Mouse (Mus musculus) adrenal gland, adult 8-10 months (tissue): Measurements from ENCODE around the gene Alppl2. TPM values are rescaled to one million over a fixed set of nuclear protein-coding genes. Genes with fewer than 3 reads are reported as not detected.

Experiments used
- DNase-seq: peaks from one replicate; pipeline ENCODE4 v3.0.0; 2022
- total RNA-seq, 4 experiments: library from RNA; stranded (reverse); gene quantifications; 2 replicates each; pipeline ENCODE4 v1.2.4; 2022

Alppl2 gene
- not detected for total RNA-seq

- DNase-seq, result no peak
Measured at GRCm38 (mm10) chr1:87089828-87090227, at the start of gene Alppl2. TSS of gene Alppl2 (minus strand) at chr1:87089928.

GRCm38 (mm10) chr1:87131803-87132202 is 42.1 kb upstream of the Alppl2 start:
- DNase-seq, result no peak

DNA sequence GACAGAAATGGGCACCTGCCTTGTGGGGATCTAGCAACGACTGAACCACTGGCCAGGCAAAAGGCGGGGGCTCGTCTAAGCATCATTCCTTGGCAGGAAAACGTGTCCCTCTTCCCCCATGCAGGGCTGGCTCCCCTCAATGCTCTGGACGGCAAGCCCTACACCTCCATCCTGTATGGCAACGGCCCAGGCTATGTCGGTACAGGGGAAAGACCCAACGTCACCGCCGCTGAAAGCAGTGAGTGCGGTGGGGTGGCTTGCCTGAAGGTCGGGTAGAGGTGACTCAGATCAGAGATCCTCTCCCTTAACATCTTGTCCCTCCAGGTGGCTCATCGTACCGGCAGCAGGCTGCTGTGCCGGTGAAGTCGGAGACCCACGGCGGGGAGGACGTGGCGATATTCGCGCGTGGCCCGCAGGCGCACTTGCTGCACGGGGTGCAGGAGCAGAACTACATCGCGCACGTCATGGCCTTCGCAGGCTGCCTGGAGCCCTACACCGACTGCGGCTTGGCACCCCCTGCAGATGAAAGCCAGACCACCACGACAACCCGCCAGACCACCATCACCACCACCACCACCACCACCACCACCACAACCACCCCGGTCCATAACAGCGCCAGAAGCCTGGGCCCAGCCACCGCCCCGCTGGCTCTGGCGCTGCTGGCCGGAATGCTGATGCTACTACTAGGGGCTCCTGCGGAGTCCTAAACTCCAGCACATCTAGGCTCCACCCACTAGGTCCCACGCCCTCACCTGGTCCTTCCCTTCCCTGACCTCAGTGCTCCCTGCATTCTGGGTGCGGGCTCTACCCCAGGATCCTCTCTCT is 37.7 kb upstream of the Alppl2 start:
- no peak for DNase-seq

- no peak for DNase-seq
Measured at GRCm38 (mm10) chr1:87124673-87125072, 34.9 kb upstream of the Alppl2 start, which contains the start of gene Akp3. TSS of gene Akp3 (plus strand) at chr1:87124973.

DNA sequence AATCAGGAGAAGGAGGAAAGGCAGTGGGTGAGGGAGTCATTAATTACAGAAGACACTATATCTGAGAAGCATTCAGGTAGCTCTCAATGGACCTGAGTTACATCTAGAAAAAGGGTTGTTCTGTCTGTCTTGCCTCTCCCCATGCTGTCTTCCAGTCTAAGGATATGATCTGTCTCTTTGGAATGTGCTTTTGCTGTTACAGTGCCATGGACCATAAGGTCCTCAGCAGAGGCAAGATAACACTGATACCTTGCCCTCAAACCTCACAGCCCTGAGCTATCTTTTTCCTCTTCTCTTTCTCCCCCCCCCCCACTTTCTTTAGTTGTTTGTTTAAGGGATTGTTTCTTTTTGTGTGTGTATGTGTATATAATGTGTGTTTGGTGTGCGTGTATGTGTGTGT is 25.1 kb upstream of the Alppl2 start:
- DNase-seq, result no peak

DNA sequence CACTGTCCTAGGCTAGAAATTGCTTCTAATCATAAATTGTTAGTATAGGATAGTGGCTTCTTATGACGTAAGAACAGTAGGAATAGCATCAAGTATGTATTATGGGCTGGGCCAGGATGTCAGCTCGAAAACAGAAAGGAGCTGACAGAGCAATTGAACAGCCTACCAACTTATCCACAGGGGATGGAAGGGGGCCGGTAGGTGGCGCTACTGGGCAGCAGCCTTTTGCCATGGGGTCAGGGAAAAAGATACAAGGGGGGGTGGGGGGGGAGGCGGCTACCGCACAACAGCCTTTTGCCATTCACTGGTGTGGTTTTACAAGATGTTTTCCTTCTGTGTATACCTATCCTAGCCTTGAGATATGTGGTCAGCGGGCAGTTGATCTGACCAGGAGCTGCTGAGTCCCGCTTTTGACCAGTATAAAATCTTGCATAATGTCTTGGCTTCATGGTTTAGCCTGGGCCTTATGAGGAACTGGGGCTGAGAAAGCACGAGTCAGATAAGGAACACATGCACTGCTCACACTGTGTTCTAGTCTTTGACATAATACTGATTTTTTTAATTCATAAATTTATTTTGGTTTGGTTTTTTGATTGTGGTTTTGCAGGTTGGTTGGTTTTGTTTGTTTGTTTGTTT is 22.1 kb upstream of the Alppl2 start:
- DNase-seq, result no peak

DNA sequence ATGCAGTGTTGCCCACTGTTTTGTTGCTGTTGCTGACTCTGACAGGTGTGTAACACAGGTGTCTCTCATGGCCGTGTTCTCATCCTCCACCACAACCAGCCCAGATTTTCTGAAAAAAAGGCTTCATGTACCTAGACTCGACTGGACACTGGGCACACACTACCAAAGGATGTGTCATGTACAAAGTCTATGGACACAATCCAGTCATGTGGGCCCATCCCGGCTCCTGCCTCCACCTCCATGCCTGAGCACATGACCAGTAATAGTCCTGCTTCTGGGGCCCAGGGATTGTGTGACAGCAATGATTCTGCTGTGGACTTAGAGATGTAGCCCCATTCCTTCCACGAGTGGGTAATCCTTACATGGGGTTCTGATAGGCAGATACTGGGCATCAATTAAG is 18.8 kb upstream of the Alppl2 start:
- no peak for DNase-seq

DNA sequence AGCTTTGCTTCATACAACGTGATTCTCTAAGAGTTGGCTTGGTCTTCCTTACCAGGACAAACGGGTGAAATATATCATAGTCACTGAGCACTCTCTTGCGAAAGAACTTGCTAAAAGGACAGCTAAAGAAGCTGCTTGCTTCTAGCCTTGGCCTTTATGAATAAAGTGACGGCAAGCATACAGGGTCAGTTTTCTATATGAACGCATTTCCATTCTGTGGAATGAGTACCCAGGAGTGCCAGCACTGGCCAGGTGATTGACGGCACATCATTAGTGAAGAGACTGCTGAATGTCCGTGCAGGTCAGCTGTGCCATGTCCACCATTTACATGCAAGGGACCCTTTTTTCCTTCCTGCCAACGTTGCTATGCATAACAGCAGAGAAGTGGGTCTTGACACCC is 16.8 kb upstream of the Alppl2 start:
- no peak for DNase-seq

- no peak for DNase-seq
Measured at GRCm38 (mm10) chr1:87103936-87104335, 14.2 kb upstream of the Alppl2 start.

DNA sequence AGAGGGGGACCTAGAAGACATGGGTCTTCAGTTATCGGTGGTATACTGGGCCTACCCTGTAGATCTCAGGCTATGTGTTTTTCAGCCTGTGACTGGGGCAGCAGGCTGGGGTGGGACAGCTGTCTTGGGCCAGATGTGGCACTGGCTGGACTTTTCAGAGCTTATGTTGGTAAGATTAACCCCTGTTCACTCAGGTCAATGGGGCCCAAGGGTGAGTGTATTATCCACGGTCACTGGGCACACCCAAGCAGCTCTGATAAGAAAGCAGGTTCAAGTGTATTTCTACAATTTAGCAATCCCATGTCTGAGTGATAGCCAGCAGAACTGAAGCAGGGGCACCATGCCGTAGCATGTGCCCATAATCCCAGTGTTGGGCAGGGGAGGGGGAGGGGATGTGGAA is 12.4 kb upstream of the Alppl2 start:
- DNase-seq, result no peak

GRCm38 (mm10) chr1:87101411-87101810 is 11.7 kb upstream of the Alppl2 start, which contains the start of gene Alpi:
TSS of gene Alpi (minus strand) at chr1:87101606.
- no peak for DNase-seq

DNA sequence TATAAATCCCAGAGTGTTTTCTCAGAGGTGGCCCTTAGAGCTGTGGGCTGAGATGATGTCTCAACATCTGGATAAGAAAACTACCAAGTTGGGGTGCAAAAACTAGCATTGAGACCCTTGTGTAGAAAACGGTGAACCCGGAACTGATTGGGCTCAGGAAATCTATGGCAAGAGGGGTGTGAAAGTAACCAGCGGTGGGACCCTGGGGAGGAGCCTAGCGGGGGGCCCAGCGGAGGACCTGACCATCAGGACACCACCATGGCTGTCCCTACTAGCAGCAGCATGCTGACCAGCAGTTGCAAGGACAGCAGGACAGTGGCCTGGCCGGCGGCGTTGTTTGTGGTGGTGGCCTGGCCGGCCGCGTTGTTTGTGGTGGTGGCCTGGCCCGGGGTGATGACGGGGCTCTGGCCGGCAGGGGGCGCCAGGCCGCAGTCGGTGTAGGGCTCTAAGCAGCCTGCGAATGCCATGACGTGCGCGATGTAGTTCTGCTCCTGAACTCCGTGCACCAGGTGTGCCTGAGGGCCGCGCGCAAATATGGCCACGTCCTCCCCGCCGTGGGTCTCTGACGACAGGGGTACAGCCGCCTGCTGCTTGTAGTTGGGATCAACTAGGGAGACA is 8.7 kb upstream of the Alppl2 start:
- peak; percentile 22 for DNase-seq

DNA sequence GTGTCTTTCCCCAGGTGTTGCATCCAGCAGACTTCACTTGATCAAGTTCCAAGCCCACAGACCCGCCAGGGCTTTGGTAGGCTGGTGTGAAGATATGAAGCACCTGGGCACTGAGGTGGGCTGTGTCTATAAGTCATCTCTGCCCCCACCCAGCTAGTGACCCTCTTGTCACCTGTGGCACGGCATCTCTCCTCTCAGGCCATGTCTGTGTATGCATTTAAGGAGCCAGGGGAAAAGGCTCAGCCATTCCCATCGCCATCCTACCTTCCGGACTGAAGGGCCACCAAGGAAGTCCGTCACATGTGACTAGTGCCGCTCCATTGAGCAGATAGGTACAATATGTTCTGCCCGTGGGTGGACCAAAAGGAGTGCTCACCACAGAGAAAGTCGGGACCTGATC is 5.9 kb upstream of the Alppl2 start:
- DNase-seq, result no peak

GRCm38 (mm10) chr1:87089251-87089650 is 477 bp downstream of the Alppl2 start:
- no peak for DNase-seq

DNA sequence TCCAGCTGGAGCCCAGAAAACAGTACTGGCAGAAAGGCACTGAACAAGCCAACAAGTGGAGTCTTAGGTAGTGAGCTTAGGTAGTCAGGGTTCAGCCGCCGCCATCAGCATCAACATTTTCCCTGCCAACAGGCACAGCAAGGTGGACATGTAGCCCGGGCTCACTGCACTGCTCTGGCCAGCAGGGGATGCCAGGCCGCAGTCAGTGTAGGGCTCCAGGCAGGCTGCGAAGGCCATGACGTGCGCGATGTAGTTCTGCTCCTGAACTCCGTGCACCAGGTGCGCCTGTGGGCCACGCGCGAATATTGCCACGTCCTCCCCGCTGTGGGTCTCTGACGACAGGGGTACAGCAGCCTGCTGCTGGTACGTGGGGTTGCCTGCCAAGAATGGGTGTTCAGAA is 2.8 kb downstream of the Alppl2 start:
- DNase-seq, result no peak

DNA sequence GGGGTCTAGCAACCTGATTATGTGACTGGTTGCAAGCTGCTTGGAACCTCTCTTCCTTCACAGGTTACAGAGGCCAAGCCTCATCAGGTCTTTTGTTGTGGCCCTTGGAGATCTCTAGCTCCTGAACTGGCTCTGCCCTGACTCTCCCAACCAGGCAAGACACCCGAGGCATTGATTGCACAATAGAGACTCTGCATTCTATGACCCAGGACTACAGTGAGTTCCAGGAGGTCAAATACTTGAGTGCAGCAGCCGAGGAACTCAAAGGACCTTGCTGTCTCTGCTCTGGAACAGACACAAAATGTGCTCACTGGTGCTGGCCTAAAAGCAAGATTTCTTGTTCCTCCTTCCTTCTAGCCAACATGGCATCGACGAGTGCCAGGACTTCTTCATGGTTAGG is 3.5 kb downstream of the Alppl2 start:
- no peak for DNase-seq

GRCm38 (mm10) chr1:87073776-87074175 is 16.0 kb downstream of the Alppl2 start:
- DNase-seq, result no peak

DNA sequence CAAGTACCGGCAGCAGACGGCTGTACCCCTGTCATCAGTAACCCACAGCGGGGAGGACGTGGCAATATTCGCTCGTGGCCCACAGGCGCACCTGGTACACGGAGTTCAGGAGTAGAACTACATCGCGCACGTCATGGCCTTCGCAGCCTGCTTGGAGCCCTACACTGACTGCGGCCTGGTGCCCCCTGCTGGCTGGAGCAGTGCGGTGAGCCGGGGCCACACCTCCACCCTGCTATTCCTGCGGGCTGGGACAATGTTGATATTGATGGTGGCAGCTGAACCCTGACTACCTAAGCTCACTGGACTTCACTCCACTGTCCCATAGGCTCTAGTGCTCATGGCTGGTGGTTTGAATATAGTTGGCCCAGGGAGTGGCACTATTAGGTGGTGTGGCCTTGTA is 19.0 kb downstream of the Alppl2 start:
- peak; percentile 33 for DNase-seq

- DNase-seq, result no peak
Measured at GRCm38 (mm10) chr1:87060913-87061312, 28.8 kb downstream of the Alppl2 start.

DNA sequence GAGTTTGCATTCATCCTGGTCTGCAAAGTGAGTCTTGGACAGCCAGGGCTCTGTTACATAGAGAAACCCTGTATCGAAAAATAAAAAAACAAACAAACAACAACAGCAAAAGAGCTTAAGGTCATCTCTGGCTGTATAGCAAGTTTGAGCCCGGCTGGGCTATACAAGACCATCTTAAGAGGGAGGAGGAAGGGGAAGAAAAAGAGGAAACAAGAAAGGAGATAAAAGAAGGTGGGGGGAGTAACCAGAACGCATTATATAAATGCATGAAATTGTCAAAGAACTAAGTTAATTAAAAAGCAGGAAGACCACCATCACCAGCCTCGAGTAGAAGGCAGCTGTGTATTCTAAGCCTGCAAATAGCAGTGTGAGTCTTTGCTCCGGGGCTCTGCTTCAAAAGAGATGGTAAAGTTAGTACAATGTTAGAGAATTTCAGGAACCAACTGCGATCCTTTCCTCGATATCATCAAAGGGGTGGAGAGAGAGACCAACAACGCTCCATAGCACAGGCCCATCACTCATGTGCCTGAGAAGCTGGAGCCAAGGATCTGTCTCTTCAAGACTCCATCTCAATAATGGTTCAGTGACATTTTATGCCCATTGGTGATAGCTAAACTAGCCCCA is 30.6 kb downstream of the Alppl2 start:
- DNase-seq, result no peak

- no peak for DNase-seq
Measured at GRCm38 (mm10) chr1:87057075-87057474, 32.7 kb downstream of the Alppl2 start.

DNA sequence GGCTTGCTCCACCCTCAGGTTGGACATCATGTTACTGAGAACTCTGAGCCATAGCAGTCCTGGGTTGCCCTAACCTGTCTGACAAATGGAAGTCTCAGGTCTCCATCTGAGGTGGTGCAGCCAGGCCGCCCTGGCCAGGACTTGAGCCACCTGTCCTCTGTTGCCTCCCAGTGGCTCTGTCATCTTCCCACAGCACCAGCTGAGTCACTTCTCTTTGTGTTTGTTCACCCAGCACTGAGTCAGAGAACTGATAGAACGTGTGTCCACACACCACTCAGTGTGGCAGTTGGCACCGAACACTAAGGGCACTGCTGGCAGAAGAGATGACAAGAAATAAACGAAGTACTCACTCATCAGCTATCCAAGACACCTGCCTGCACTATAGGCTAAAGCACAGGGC is 38.4 kb downstream of the Alppl2 start:
- DNase-seq, result no peak

DNA sequence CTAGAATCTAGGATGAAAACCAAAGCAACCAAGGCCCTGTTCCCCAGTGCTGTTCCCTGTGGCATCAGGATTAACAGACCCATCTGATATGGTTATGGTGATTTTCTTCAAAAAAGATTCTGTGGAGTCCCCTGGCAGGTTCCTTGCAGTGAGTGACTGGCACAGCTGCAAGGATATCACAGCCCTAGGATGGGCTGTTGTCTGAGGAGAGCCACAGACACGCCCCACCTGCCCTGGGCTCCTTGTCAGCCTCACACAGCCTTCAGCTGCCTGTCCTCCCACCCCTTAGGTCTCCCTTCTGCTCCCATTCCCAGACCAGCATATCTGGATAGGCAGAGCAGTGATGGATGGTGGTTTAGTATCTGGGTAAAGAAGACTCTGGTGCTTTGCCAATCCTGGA is 39.0 kb downstream of the Alppl2 start:
- no peak for DNase-seq
